Mouse (Mus musculus) thymus, adult 2 months (tissue): ENCODE data around the gene Fam111a. TPM values are rescaled to one million over a fixed set of nuclear protein-coding genes. Genes with fewer than 3 reads are reported as not detected.

Experiments used
- DNase-seq: peaks from one replicate; pipeline ENCODE4 v3.0.0; 2021
- H3K27ac ChIP-seq: fragments of 200-500 bp; 2 replicates; pipeline ENCODE4 v1.5.1; 2012; ENCODE audit warnings: low read length, control low read depth; ENCODE audit not compliant: control insufficient read depth, insufficient read depth
- H3K27me3 ChIP-seq: fragments of 200-500 bp; 2 replicates; pipeline ENCODE4 v1.6.1; 2012; ENCODE audit warnings: mild to moderate bottlenecking, low read length, moderate library complexity, mixed read lengths; ENCODE audit not compliant: control insufficient read depth, insufficient read depth
- H3K36me3 ChIP-seq: fragments of 200-500 bp; 2 replicates; pipeline ENCODE4 v1.6.1; 2012; ENCODE audit warnings: mild to moderate bottlenecking, low read length, moderate library complexity; ENCODE audit not compliant: control insufficient read depth, insufficient read depth
- H3K4me1 ChIP-seq: fragments of 200-500 bp; replicated peaks from 2 replicates; pipeline ENCODE4 v1.6.1; 2012; ENCODE audit warnings: low read length; ENCODE audit not compliant: control insufficient read depth, insufficient read depth
- H3K4me3 ChIP-seq: fragments of 200-500 bp; 2 replicates; pipeline ENCODE4 v1.5.1; 2012; ENCODE audit warnings: mild to moderate bottlenecking, low read length, control low read depth, moderate library complexity; ENCODE audit not compliant: control insufficient read depth, insufficient read depth
- CTCF ChIP-seq: fragments of 200-500 bp; IDR thresholded peaks from 2 replicates; pipeline ENCODE4 v1.5.1; 2012; ENCODE audit warnings: mild to moderate bottlenecking, control low read depth, low read length, moderate library complexity, borderline replicate concordance; ENCODE audit not compliant: control insufficient read depth, poor library complexity, insufficient read depth; ENCODE audit errors: extremely low read depth
- POLR2A ChIP-seq: fragments of 200-500 bp; IDR thresholded peaks from 2 replicates; pipeline ENCODE4 v1.6.1; 2012; ENCODE audit warnings: mild to moderate bottlenecking, low read length, control low read depth, moderate library complexity; ENCODE audit not compliant: control insufficient read depth, poor library complexity, insufficient read depth; ENCODE audit errors: extremely low read depth
- WGBS: fragments of 180-500 bp; shearing (Covaris S2); methylation state at CpG from one replicate; pipeline ENCODE4 v1.1.7; 2018; 5-methylcytosine and 5-hydroxymethylcytosine counted together
- polyA plus RNA-seq: library from polyadenylated mRNA; depleted of rRNA; stranded (reverse); fragments of >200 nt; gene quantifications from 2 replicates; pipeline ENCODE4 v1.2.3, GENCODE M21; 2012

The Fam111a gene
- polyA plus RNA-seq, 1 experiment = 4.4 TPM

DNA sequence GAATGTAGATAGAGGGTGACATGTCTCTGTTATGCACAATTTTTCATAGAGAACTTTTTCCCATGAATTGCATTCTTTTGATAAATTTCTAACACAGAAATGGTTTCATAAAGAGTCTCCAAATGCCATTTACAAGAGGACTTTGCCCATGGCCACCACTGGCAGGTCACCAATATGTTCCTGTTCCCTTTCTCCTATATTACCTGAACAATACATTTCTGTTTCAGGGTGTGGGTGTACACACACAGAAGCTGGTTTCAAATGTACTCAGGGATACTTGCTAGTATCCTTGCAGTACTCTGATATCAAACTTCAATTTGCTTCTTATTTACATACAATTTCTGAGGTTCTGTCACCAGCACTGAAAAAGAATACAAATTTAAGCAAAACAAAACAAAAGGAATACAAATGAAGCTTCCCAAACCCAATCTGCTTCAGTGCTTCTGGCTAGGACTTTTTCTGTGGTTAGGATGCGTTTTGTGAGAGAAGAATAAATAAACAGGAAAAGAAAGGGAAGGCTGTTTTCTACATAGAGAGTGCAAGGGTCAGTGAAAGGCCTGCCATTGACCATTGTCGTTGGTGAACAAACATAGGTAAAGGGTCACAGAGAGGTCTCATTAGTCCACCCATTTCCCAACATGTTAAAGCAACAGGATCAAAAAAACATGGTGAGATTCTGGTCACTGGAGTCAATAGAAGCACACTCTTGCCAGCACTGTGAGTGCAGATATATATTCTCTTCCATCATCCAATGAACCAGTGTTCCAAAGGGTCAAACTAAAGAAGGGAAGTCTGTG, 55.3 kb downstream of the Fam111a start:
- Histone ChIP-seq H3K27ac (no peak overlapping the region), H3K27me3 (no peaks in the 10 kb centered on the region), H3K4me1 (peaks cover 8% of the 10 kb centered on the region), H3K4me3 (no peak overlapping the region), H3K36me3 (no peaks in the 10 kb centered on the region)
- no peak for TF ChIP-seq POLR2A
- TF ChIP-seq CTCF = no peak
- WGBS = 49% methylated on average over 2 of the region's 2 CpGs
- no peak for DNase-seq

DNA sequence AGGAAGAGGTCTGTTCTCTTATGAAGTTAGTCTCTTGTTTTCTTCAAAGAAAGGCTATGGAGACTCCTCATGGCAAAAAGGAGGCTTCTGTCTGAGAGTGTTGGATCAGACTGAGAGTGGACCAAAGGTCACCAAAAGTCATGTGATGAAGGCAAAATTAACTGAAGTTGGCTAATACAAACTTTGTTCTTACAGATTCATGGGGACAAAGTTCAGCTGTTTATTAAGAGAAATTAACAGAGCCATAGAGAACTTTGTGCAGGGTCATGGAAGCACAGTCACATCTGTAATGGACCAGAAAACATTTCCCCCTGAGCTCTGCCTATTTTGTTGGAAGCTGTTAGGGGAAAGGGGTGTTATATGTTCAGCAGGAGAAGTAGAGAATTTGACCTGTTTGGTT, 62.8 kb downstream of the Fam111a start:
- Histone ChIP-seq H3K27ac (no peak overlapping the region), H3K4me1 (no peaks in the 10 kb centered on the region), H3K4me3 (no peak overlapping the region), H3K36me3 (no peaks in the 10 kb centered on the region), H3K27me3 (no peaks in the 10 kb centered on the region)
- no peak for DNase-seq
- TF ChIP-seq POLR2A = no peak
- TF ChIP-seq CTCF = no peak

GRCm38 (mm10) chr19:12613646-12614045, 68.1 kb downstream of the Fam111a start:
- no peak for TF ChIP-seq CTCF
- no peak for TF ChIP-seq POLR2A
- no peak overlapping the region for H3K27ac ChIP-seq
- no peaks in the 10 kb centered on the region for H3K4me1 ChIP-seq
- no peaks in the 10 kb centered on the region for H3K36me3 ChIP-seq
- H3K4me3 ChIP-seq = no peak overlapping the region
- WGBS = 46% methylated on average over 1 of the region's 1 CpGs
- no peaks in the 10 kb centered on the region for H3K27me3 ChIP-seq
- DNase-seq = no peak

DNA sequence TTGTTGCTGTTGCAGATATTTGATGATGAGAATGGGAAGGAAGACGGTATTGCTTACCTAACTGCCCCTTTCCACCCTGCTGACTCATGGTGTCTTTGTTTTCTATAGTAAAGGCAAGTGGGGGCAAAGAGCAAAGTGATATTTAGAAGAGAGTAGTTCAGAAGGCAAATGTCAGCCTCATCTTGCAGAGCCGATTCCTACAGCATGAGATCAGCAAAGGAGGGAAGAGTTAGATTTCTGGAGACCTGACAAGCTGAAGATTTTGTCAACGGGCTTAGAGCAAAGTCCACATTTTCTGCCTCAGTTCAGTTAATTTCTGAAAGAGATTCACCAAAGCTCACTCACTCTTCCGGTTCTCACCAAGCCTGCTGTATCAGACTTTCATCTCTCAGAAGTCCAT, 87.6 kb downstream of the Fam111a start, which contains the start of gene Glyat:
TSS of gene Glyat (plus strand) at position 133 of the 400 bp plus-strand sequence.
- H3K27me3 ChIP-seq = no peaks in the 10 kb centered on the region
- H3K4me3 ChIP-seq = no peak within 1 kb of the TSS
- H3K36me3 ChIP-seq = no peaks in the 10 kb centered on the region
- TF ChIP-seq POLR2A = no peak
- TF ChIP-seq CTCF = no peak
- H3K27ac ChIP-seq = no peak within 1 kb of the TSS
- WGBS = 64% methylated on average over 4 of the region's 4 CpGs
- DNase-seq = no peak
- no peaks in the 10 kb centered on the region for H3K4me1 ChIP-seq

GRCm38 (mm10) chr19:12634259-12634658, 88.7 kb downstream of the Fam111a start:
- no peak for DNase-seq
- Histone ChIP-seq H3K4me3 (no peak overlapping the region), H3K36me3 (no peaks in the 10 kb centered on the region), H3K27ac (no peak overlapping the region), H3K4me1 (no peaks in the 10 kb centered on the region), H3K27me3 (no peaks in the 10 kb centered on the region)
- TF ChIP-seq POLR2A (no peak), CTCF (no peak)
- 94% methylated on average over 3 of the region's 3 CpGs for WGBS

GRCm38 (mm10) chr19:12634963-12635362, 89.4 kb downstream of the Fam111a start:
- TF ChIP-seq CTCF = no peak
- no peak for TF ChIP-seq POLR2A
- Histone ChIP-seq H3K4me1 (no peaks in the 10 kb centered on the region), H3K36me3 (no peaks in the 10 kb centered on the region), H3K27ac (no peak overlapping the region), H3K27me3 (no peaks in the 10 kb centered on the region), H3K4me3 (no peak overlapping the region)
- WGBS = 69% methylated on average over 4 of the region's 4 CpGs
- no peak for DNase-seq
